ENCODE assay signal across 18 mouse cellular contexts in genomic region chr11:26434229-26434628, GRCm38 (mm10). TPM values are rescaled to one million over a fixed set of nuclear protein-coding genes. Genes with fewer than 3 reads are reported as not detected.
DNase-seq lines count a peak whose midpoint lies in the region; ATAC-seq lines count a peak whose summit lies in the region.
"Had no signal": no experiment of that assay in that cellular context is flagged by ENCODE, and none has a peak within 500 bp of the region (broad histone marks: within the 10 kb centered on the region; RNA-seq: fewer than 3 reads in every experiment).

No protein-coding gene starts in this region.

- DNase-seq in cerebellum, adult 11 months = peak; percentile 6
- no peak for DNase-seq in cerebellum, adult 8-10 months
- peak; percentile 61 for DNase-seq in cerebellum, adult 9-10 months
- DNase-seq in cerebellum, postnatal 14 days = peak; percentile 15 to 36
- DNase-seq in thymus, postnatal 0 days (ENCODE audit: low spot score) = no peak
- no peak for DNase-seq in right cerebral cortex, adult 18-20 months
- DNase-seq: adrenal gland, adult 2 months; adrenal gland, postnatal 14 days; B cell, adult 2 months; gastrocnemius, postnatal 10 days; gastrocnemius, postnatal 36 days; heart, adult 2 months; heart, postnatal 14 days; heart, postnatal 4 days had no signal

- no peak for ATAC-seq in megakaryocyte-erythroid progenitor cell, adult 5-6 weeks (replicated peaks; ENCODE audit: low FRiP score, low TSS enrichment, poor library complexity, severe bottlenecking)
- ATAC-seq: forebrain, embryonic 13.5 days; forebrain, embryonic 16.5 days; intestine, postnatal 0 days had no signal

RNA-seq across cellular contexts. Expression of gene Fancl, which starts 48.3 kb away (rescaled TPM):
- total RNA-seq in megakaryocyte-erythroid progenitor cell, adult 5-6 weeks (2014; fragmentation: Nextera tagmentation) = 32.0 and 37.5 TPM in 2 replicates
- 67.8 and 68.6 TPM in 2 replicates for total RNA-seq in megakaryocyte-erythroid progenitor cell, adult 5-6 weeks (2017)
- 31.9 and 32.6 TPM in 2 replicates for polyA plus RNA-seq in thymus, postnatal 0 days (2015; fragmentation: Nextera tagmentation; extraction: Ambion mirVana)

Comparison
In these comparisons a context has a peak if more than half of its experiments do, and no peak if none do; other contexts are left out.
1. DNase-seq: peak in cerebellum, adult 11 months (single experiment), cerebellum, adult 9-10 months (single experiment) and cerebellum, postnatal 14 days (2 of 2); none in cerebellum, adult 8-10 months (single experiment), thymus, postnatal 0 days (single experiment) and right cerebral cortex, adult 18-20 months (single experiment).